Mouse (Mus musculus): ENCODE measurements around the gene Ivd. TPM values are rescaled to one million over a fixed set of nuclear protein-coding genes. Genes with fewer than 3 reads are reported as not detected.

The Ivd gene
- total and polyA plus RNA-seq, 3 experiments = 25.5 to 29.3 (median 27.6) TPM

DNA sequence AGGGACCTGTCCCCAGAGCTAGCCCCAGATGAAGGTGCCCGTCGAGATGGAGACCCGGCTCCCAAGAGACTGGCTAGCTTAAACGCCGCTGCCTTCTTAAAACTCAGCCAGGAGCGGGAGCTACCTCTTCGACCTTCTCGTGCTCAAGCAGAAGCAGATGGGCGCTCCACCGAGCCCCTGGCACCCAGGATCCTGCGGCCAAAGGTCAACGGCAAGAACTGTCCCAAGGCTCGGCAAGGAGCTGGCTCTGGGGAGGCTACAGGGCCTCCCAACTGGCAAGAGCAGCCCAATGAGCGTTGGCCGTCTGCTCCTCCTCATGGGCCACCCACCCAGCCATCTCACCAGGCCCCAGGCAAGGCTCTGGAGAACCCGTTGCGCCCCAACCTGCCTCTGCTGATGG is 54.7 kb downstream of the Ivd start:
- H3K9ac ChIP-seq (ENCODE audit: insufficient read depth, low read depth) = no peak overlapping the region
- in situ Hi-C loops (cut with MboI; ENCODE audit: low pct_ligation_motif_present, low pct_unique_long_range_greater_than_20kb, low sequenced_read_pairs) (no loop called here), dilution Hi-C loops (cut with MboI; ENCODE audit: extremely low pct_ligation_motif_present, extremely low pct_unique_long_range_greater_than_20kb, low sequenced_read_pairs) (no loop called here)
- peaks cover 42 to 83% of the 10 kb centered on the region in 2 experiments for H3K36me3 ChIP-seq (replicated peaks in 1 of 2; ENCODE audit: control insufficient read depth in 1 of 2, insufficient read depth in 1 of 2, low read length in 1 of 2)
- peaks cover 63 to 86% of the 10 kb centered on the region in 2 experiments for H3K4me1 ChIP-seq (ENCODE audit: control insufficient read depth in 1 of 2, insufficient read depth in 2 of 2)
- H3K27ac ChIP-seq (ENCODE audit: insufficient read depth, low read depth) = no peak overlapping the region; the same call in 1 of the 2 replicates
- H3K79me2 ChIP-seq (replicated peaks; ENCODE audit: control insufficient read depth, extremely low read depth, insufficient read depth, poor library complexity, severe bottlenecking) = peaks cover 86% of the 10 kb centered on the region
- no peaks in the 10 kb centered on the region for H3K27me3 ChIP-seq (replicated peaks)
- no peaks in the 10 kb centered on the region for H3K9me3 ChIP-seq (replicated peaks; ENCODE audit: low read length)
- H3K4me2 ChIP-seq (ENCODE audit: insufficient read depth, low read depth, poor library complexity, severe bottlenecking) = no peak overlapping the region
- no peak for DNase-seq (ENCODE audit: extremely low read depth)
- no peak for TF ChIP-seq MAZ (IDR thresholded peaks at IDR 0.05; ENCODE audit: low read depth, low read length)
- no peak for TF ChIP-seq ELF1 (IDR thresholded peaks at IDR 0.05; ENCODE audit: low read depth, low read length)
- TF ChIP-seq CTCF (conservative IDR thresholded peaks at IDR 0.05 in 1 of 2, IDR thresholded peaks at IDR 0.05 in 1 of 2; ENCODE audit: low read depth in 2 of 2, low read length in 2 of 2) = no peak
- no peak for TF ChIP-seq TCF12 (IDR thresholded peaks at IDR 0.05; ENCODE audit: low read depth, low read length)
- TF ChIP-seq RCOR1 (conservative IDR thresholded peaks at IDR 0.05; ENCODE audit: low read depth, low read length) = no peak
- no peak for TF ChIP-seq PAX5 (IDR thresholded peaks at IDR 0.05; ENCODE audit: low read length)
- TF ChIP-seq BHLHE40 (IDR thresholded peaks at IDR 0.05; ENCODE audit: low read depth, low read length) = no peak
- no peak for TF ChIP-seq CHD2 (IDR thresholded peaks at IDR 0.05; ENCODE audit: low read length)
- no peak for TF ChIP-seq EP300 (IDR thresholded peaks at IDR 0.05; ENCODE audit: low read length)
- TF ChIP-seq MEF2A (IDR thresholded peaks at IDR 0.05; ENCODE audit: borderline replicate concordance, low read depth, low read length) = no peak
- no peak for TF ChIP-seq POLR2AphosphoS2 (IDR thresholded peaks at IDR 0.05; ENCODE audit: low read depth, low read length)
- H3K4me3 ChIP-seq (replicated peaks in 1 of 3; ENCODE audit: low read depth in 2 of 3, low read length in 2 of 3, poor library complexity in 1 of 3) = no peak overlapping the region

DNA sequence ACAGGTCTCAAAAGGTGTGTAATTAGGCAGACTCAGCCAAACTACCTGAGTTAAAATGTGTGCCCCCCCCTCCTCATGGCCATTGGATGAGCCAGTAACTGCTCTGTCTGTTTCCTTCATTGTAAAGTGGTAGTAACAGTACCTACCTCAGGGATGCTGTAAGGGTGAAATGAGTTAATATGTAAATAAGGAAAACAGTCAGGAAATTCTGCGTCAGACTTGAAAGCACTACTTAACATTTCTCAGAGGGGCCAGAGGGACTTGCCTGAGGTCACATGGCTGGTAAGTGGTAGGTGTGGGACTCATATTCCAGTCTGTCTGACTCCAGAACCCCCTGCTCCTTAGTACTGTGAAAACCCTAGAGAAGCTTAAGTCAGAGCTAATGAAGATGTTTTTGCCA is 56.8 kb downstream of the Ivd start:
- Histone ChIP-seq H3K4me2 (ENCODE audit: insufficient read depth, low read depth, poor library complexity, severe bottlenecking) (peak overlapping the region; percentile 62), H3K4me3 (replicated peaks in 1 of 3; ENCODE audit: low read depth in 2 of 3, low read length in 2 of 3, poor library complexity in 1 of 3) (no peak overlapping the region), H3K9me3 (replicated peaks; ENCODE audit: low read length) (no peaks in the 10 kb centered on the region), H3K79me2 (replicated peaks; ENCODE audit: control insufficient read depth, extremely low read depth, insufficient read depth, poor library complexity, severe bottlenecking) (peaks cover 65% of the 10 kb centered on the region), H3K36me3 (replicated peaks in 1 of 2; ENCODE audit: control insufficient read depth in 1 of 2, insufficient read depth in 1 of 2, low read length in 1 of 2) (peaks cover 59 to 91% of the 10 kb centered on the region in 2 experiments), H3K4me1 (ENCODE audit: control insufficient read depth in 1 of 2, insufficient read depth in 2 of 2) (peaks cover 43 to 69% of the 10 kb centered on the region in 2 experiments), H3K27ac (ENCODE audit: insufficient read depth, low read depth) (peak overlapping the region; percentile 88), H3K9ac (ENCODE audit: insufficient read depth, low read depth) (no peak overlapping the region), H3K27me3 (replicated peaks) (no peaks in the 10 kb centered on the region)
- in situ Hi-C loops (cut with MboI; ENCODE audit: low pct_ligation_motif_present, low pct_unique_long_range_greater_than_20kb, low sequenced_read_pairs) (no loop called here), dilution Hi-C loops (cut with MboI; ENCODE audit: extremely low pct_ligation_motif_present, extremely low pct_unique_long_range_greater_than_20kb, low sequenced_read_pairs) (no loop called here)
- DNase-seq (ENCODE audit: extremely low read depth) = peak; percentile 87
- TF ChIP-seq E2F4 (IDR thresholded peaks at IDR 0.05; ENCODE audit: insufficient replicate concordance, low read depth, low read length) (no peak), MAFK (IDR thresholded peaks at IDR 0.05; ENCODE audit: insufficient replicate concordance, low read length) (peak; percentile 28; the same call in 1 of the 2 replicates), MXI1 (IDR thresholded peaks at IDR 0.05; ENCODE audit: low read depth, low read length) (peak; percentile 61; the same call in 1 of the 2 replicates), RAD21 (IDR thresholded peaks at IDR 0.05; ENCODE audit: low read depth, low read length) (no peak; the same call in 1 of the 2 replicates), POLR2A (IDR thresholded peaks at IDR 0.05; ENCODE audit: low read depth, low read length) (no peak), MAX (IDR thresholded peaks at IDR 0.05; ENCODE audit: low read length) (peak; percentile 75), ETS1 (conservative IDR thresholded peaks at IDR 0.05; ENCODE audit: low read depth, low read length) (peak; percentile 91), CTCF (conservative IDR thresholded peaks at IDR 0.05 in 1 of 2, IDR thresholded peaks at IDR 0.05 in 1 of 2; ENCODE audit: low read depth in 2 of 2, low read length in 2 of 2) (no peak), CHD1 (IDR thresholded peaks at IDR 0.05; ENCODE audit: low read depth, low read length) (no peak), GABPA (IDR thresholded peaks at IDR 0.05; ENCODE audit: insufficient replicate concordance, low read depth, low read length) (no peak), RCOR1 (conservative IDR thresholded peaks at IDR 0.05; ENCODE audit: low read depth, low read length) (peak; percentile 60; the same call in 1 of the 2 replicates), ZC3H11A (IDR thresholded peaks at IDR 0.05; ENCODE audit: low read depth, low read length) (no peak), USF2 (conservative IDR thresholded peaks at IDR 0.05; ENCODE audit: low read depth, low read length) (peak; percentile 73), ELF1 (IDR thresholded peaks at IDR 0.05; ENCODE audit: low read depth, low read length) (0 out of 2 replicates have a peak, but pooled peaks have one; percentile 36), NELFE (IDR thresholded peaks at IDR 0.05; ENCODE audit: low read depth, low read length) (no peak), MYC (IDR thresholded peaks at IDR 0.05; ENCODE audit: low read depth, low read length) (peak; percentile 90), SMC3 (IDR thresholded peaks at IDR 0.05; ENCODE audit: low read depth, low read length) (peak; percentile 18), MEF2A (IDR thresholded peaks at IDR 0.05; ENCODE audit: borderline replicate concordance, low read depth, low read length) (peak; percentile 67; the same call in 1 of the 2 replicates), MAZ (IDR thresholded peaks at IDR 0.05; ENCODE audit: low read depth, low read length) (peak; percentile 82), NRF1 (IDR thresholded peaks at IDR 0.05; ENCODE audit: low read depth, low read length) (no peak), TCF12 (IDR thresholded peaks at IDR 0.05; ENCODE audit: low read depth, low read length) (peak; percentile 76), CHD2 (IDR thresholded peaks at IDR 0.05; ENCODE audit: low read length) (peak; percentile 42; the same call in 1 of the 2 replicates), JUND (conservative IDR thresholded peaks at IDR 0.05; ENCODE audit: low read depth, low read length) (peak; percentile 93), KAT2A (IDR thresholded peaks at IDR 0.05; ENCODE audit: insufficient replicate concordance, low read length) (no peak), HCFC1 (IDR thresholded peaks at IDR 0.05; ENCODE audit: low read depth, low read length) (peak; percentile 27; the same call in 1 of the 2 replicates), ZMIZ1 (IDR thresholded peaks at IDR 0.05; ENCODE audit: low read depth, low read length) (no peak), IRF4 (IDR thresholded peaks at IDR 0.05; ENCODE audit: low read depth, low read length) (peak; percentile 86), ZNF384 (IDR thresholded peaks at IDR 0.05; ENCODE audit: low read depth, low read length) (0 out of 2 replicates have a peak, but pooled peaks have one; percentile 7)
